Mouse (Mus musculus): ENCODE measurements around the gene Ccr10.
A peak's percentile ranks its signal among the peaks of the same experiment; 100 is the strongest.

Ccr10 gene

GRCm38 (mm10) chr11:101187541-101187940, 12.3 kb upstream of the Ccr10 start:
- DNase-seq, result no peak

DNA sequence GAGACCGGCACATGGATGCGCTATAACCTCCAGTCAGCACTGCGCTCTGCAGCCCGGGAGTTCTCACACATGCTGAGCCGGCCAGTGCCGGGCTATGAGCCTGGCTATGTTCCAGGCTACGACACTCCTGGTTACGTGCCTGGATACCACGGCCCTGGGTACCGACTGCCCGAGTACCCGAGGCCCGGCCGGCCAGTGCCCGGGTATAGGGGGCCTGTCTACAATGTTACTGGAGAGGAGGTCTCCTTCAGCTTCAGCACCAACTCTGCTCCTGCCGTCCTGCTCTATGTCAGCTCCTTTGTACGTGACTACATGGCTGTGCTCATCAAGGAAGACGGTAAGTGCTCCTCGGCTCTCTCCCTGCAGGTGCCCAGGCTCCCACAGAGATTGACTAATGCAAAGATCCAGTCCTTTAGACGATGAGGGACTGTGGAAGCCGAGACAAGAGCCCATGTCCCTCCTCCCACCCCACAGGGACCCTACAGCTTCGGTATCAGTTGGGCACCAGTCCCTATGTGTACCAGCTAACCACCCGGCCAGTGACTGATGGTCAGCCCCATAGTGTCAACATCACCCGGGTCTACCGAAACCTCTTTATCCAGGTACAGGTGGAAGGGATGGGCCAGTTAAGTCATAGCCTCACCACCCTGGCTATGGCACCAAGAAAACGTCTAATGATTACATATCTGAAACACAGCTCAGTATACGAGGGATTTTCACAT, 11.4 kb upstream of the Ccr10 start:
- DNase-seq, result no peak

- no peak for DNase-seq
These were observed 10.2 kb upstream of the Ccr10 start for GRCm38 (mm10) chr11:101185441-101185840.

DNA sequence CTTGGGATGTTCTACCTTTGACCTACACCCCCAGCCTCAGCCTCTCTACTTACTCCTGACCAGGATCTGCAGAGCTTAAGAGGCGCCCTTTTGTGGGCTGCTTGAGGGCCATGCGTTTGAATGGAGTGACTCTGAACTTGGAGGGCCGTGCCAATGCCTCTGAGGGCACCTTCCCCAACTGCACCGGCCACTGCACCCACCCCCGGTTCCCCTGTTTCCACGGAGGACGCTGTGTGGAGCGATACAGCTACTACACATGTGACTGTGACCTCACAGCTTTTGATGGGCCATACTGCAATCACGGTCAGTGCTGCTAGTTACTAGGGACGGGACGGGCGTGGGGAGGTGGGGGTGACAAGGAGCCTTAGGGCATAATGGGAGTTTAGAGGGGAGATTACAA, 9.7 kb upstream of the Ccr10 start:
- DNase-seq, result no peak

GRCm38 (mm10) chr11:101182771-101183517, 7.7 kb upstream of the Ccr10 start:
- DNase-seq, result no peak

- no peak for DNase-seq
These were observed 6.7 kb upstream of the Ccr10 start for GRCm38 (mm10) chr11:101181961-101182360.

GRCm38 (mm10) chr11:101180846-101181740, 5.8 kb upstream of the Ccr10 start:
- peak in 1 of 2 experiments; percentile 37 for DNase-seq

- no peak for DNase-seq
These were observed 5.0 kb upstream of the Ccr10 start for GRCm38 (mm10) chr11:101180261-101180660.

GRCm38 (mm10) chr11:101179306-101179705, 4.1 kb upstream of the Ccr10 start:
- DNase-seq, result no peak

DNA sequence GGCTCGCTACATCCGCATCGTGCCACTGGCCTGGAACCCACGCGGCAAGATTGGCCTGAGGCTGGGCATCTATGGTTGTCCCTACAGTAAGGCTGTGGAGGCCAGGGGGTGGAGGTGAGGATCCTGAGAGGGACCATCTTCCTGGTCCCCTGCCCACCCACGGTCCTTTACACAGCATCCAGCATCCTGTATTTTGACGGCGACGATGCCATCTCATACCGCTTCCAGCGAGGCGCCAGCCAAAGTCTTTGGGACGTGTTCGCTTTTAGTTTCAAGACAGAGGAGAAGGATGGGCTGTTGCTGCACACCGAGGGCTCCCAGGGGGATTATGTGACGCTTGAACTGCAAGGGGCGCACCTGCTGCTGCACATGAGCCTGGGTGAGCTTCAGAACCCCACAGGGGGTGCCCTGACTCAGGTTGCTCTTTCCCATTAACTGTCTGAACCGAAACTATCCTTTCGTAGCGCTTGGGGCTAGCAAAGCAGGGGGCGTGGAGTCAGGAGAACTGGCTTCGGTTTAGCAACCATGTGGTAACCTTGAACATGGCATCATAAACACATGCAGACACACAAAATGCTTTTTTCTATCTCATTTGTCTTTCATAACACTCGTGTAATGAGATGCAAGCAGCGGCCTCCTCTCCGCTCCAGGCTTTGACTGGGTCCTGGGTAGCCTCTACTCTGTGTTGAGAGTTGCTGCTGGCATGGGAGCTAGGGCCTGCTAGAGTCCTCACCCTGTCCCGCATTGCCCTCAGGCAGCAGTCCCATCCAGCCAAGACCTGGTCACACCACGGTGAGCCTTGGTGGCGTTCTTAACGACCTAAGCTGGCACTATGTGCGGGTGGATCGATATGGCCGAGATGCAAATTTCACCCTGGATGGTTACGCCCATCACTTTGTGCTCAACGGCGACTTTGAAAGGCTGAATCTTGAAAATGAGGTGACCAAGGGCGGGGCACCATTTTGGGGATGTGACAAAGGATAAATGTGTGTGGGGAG, 3.1 kb upstream of the Ccr10 start:
- no peak for DNase-seq

GRCm38 (mm10) chr11:101176933-101177773, 1.9 kb upstream of the Ccr10 start:
- peak; percentile 78 to 80 for DNase-seq

GRCm38 (mm10) chr11:101176117-101176691, 961 bp upstream of the Ccr10 start:
- DNase-seq, result no peak

- no peak for DNase-seq
These were observed 433 bp upstream of the Ccr10 start for GRCm38 (mm10) chr11:101175636-101176116.

- DNase-seq, result no peak
These were observed 876 bp downstream of the Ccr10 start for GRCm38 (mm10) chr11:101174389-101174745.

- DNase-seq, result peak; percentile 77 to 81
These were observed 1.4 kb downstream of the Ccr10 start for GRCm38 (mm10) chr11:101173631-101174388.

DNA sequence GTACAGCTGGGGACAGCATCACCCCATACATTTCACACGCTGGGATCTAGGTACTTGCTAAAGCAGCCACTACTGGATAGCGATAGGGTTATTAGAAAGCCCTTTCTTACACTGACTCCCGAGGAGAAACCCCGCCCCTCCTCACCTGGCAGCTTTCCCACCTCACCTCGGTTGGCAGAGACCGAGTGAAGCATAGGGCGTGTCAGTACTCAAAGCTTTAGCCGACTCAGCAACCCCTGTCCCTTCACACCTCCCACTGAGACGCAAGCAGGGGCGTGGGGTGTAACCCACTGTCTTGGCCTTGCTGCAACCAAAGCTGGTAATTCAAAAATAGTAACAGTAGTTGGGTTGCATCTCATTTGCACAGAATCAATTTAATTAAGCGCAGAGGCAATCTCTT, 2.1 kb downstream of the Ccr10 start:
- no peak for DNase-seq

GRCm38 (mm10) chr11:101172434-101172815, 2.8 kb downstream of the Ccr10 start:
- no peak for DNase-seq

DNA sequence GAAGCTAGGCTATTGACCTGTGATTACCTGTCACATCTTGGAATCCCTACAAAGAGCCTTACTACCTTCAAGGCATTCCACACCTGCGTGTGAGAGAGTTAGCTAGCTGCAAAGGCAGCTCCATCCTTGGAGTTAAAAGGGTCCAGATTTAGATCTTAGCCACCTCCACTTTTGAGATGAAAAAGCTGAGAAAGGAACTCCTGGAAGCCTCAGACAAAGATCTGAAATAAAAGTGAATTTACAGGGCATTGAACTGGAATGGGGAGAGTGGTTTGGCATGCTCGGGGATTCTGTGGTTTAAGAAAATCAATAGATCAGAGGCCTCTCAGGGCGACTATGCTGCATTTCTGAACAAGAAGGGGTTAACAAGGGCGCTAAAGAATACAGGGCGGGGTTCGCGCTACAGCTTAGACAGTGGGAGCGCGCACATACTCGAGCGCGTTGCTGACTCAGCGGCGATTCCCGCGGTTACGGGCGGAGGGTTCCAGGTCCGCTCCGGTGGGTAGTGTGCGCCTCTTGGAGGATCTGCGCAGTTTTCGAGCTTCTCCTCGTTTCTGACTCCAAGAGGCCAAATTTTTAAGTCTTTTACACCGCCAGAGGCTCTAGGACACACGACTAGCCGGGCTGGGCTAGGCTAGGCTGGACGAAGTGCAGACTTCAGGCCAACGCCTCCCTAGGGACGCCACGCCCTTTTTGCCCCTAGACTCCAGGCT, 3.4 kb downstream of the Ccr10 start:
- peak; percentile 28 to 43 for DNase-seq
